Mouse (Mus musculus) megakaryocyte, adult 5-6 weeks (primary cell): ENCODE data around the gene Zbtb43. TPM values are rescaled to one million over a fixed set of nuclear protein-coding genes. Genes with fewer than 3 reads are reported as not detected.

ENCODE experiments used
- ATAC-seq: 2 replicates; pipeline ENCODE4 v1.8.0; 2016; ENCODE audit warnings: mild to moderate bottlenecking, inconsistent platforms; ENCODE audit not compliant: poor library complexity, severe bottlenecking
- total RNA-seq, 2 experiments: library from RNA; stranded (forward) in 1 of 2; stranded (reverse) in 1 of 2; fragments of 153-499, 151-499 nt in 1 of 2; fragments of 221-1000, 200-1000 nt in 1 of 2; gene quantifications; 2 replicates each; pipeline versions ENCODE4 v1.2.3 to v1.2.4; 2015 to 2017

Gene Zbtb43
- total RNA-seq, 2 experiments from 2014 or later, result 13.7 to 14.8 TPM

DNA sequence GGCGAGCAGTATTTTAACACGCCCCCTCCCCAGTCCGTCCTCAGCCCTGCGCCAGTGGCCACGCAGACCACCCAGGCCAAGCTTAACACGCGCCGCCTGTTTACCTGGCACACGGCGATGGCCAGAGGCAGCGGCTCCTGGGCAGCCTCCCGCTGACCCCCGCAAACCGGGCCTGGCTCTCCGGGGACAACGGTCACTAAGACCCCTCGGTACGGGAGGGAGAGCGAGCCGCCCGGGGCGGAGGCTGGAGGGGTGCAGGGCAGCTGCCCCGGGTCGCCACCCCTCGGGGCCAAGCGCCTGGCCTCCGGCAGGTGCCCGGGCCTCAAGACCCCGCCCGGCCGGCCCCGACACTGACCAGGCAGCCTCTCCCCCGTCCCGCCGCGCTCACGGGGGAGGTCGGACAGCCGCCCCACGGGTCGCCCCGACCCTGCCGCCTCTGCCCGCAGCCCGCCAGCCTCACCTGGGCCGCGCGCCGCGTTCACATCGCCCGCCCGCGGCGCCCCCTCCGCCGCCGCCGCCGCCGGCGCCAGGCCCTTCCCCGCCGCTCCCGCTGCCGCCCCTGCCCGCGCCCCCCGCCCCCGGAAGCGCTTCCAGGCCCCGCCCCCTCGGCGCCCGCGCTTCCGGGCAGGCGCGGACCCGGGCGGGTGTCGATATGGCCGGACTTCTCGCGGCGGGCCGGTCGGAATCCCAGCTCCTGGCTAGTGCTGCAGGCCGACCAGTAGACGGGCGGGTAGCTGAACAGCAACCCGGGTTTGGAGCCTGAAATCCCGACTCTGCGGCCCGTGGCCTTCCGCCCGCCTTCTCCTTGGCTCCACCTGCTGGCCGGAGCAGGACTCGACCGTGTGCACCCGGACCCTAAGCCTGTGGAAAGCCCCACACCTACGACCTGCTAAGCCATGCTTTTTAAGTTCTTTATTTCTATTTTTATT, 37.3 kb downstream of the Zbtb43 start, which contains the start of gene Zbtb34:
TSS of gene Zbtb34 (minus strand) at position 554 of the 929 bp plus-strand sequence.
- peak; percentile 75 for ATAC-seq

DNA sequence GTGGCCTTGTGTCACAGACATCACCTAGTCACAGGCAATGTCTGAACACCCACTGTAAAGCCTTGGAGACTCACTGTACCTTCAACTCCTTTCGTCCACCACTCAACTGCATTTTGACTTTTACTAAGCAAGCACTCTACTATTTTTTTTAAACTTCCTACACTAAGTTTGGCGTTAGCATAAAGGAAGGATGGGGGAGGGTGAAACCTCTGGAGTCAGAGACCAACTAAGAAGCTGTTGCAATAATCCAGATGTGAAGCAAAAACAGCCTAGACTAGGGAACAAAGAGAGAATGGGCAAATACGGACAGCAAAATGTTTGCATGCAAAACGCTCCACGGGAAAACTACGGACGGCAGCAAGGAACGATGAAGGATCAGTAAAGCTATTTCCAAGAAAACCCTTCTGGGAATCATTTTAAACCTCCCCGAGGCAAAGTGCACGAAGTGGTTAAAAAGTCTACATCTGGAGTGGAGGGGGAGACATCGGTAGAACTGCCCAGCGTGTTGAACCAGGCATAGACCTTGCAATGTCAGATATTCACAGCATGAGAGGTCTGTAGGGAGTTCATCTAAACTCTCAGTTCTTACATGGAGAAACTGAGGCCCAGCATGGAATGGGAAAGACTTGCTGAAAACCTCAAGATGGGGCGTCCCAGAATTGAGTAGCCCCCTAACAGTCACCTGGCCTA, 38.1 kb downstream of the Zbtb43 start:
- no peak for ATAC-seq

GRCm38 (mm10) chr2:33429339-33429738, 39.0 kb downstream of the Zbtb43 start:
- ATAC-seq, result peak; percentile 54

DNA sequence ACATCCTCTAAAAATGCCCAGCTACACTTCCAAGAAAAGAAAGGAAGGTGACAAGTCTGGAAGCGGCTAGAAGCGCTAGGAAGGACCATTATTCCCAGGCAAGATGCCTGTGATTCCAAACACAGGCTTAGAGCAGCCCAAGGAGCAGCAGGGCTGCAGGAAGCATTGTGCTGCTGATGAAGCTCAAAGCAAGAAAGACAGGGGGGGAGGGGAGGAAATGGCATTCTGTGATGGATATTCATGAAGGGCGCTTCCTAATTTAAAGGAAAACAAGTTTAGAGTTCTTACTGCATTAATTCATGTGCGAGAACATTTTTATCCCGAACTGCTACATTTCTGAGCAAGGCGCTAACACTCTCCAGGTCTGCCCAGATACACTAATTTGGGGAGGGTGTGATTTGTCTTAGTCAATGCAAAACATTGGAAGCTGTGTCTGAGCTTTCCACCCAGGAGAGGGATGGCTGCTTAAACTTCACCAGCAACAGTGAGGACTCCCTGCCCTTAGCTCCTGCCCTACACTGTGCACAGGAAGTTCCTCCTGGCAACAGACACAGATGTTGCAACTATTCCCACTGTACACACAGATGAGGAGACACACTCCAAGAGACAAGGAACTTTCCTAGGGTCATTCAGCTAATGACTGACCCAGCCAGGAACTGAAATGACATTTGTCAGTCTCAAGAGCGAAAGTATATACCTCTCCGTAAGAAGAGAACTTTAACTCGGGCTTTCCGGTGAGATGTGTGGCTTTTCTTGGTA, 41.5 kb downstream of the Zbtb43 start:
- ATAC-seq, result no peak

GRCm38 (mm10) chr2:33417454-33417853, 50.9 kb downstream of the Zbtb43 start:
- no peak for ATAC-seq

DNA sequence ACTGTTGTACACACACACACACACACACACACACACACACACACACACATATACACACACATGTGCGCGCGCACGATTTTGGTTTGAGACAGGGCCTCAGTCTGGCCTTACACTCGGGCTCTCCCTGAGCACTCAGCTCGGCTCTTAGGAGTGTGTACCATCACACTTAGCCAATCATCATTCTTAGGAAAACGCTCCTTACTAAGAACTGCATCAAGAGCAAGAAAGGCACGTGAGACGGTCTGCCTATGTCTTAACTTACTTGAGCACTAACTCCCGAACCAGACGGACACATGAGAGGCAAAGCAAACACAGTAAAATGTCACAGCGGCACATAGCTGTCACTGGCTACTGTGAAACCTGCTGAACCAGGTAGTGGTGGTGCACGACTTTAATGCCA, 54.3 kb downstream of the Zbtb43 start:
- ATAC-seq, result no peak

DNA sequence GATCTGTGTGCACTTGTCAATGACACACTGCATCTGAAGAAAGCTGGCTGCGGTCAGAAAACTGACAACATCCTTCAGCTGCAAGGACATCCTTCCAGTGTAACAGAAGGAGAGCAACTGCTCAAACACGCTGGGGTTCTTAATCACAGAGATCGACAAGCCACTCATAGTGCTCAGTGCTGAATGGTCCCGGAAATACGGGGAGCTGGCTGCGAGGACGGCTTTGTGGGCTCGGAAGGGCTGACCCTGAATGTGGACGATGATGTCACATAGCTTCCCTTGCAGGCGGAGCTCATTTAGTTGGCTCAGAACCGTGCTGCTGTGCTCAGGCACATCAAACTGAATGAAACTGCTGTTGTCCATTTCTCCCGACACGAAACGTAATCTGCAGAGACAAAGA, 56.2 kb downstream of the Zbtb43 start:
- no peak for ATAC-seq

GRCm38 (mm10) chr2:33403511-33404003, 64.8 kb downstream of the Zbtb43 start:
- peak; percentile 87 for ATAC-seq

GRCm38 (mm10) chr2:33402638-33403037, 65.7 kb downstream of the Zbtb43 start:
- ATAC-seq, result no peak

- peak; percentile 60 for ATAC-seq
These were observed 66.1 kb downstream of the Zbtb43 start for GRCm38 (mm10) chr2:33402236-33402635.

GRCm38 (mm10) chr2:33401217-33401616, 67.1 kb downstream of the Zbtb43 start:
- no peak for ATAC-seq

DNA sequence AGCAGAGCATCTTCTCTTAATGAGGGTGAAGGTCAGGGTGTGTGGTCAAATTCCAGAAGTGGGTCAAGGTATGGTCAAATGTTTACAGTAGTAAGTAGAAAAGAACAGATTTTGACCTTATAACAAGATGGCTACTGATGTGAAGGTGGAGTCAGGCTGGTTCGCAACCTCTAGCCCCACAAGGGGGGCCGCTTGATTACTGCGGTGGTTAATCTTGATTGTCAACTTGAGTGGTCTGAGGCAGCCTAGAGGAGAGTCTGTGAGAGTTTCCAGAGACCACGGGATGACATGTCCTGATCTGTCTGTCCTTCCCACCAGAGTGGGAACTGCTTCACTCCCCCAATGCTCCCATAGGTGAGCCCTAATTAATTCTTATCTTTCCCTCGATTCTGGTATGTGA, 67.8 kb downstream of the Zbtb43 start:
- no peak for ATAC-seq

Other genes starting within 250 kb of the Zbtb43 start
- 6.2 and 7.6 TPM in 2 replicates for gene Ralgps1, start 97.1 kb downstream of the Zbtb43 start, total RNA-seq (2015)
- 2.0 and 2.7 TPM in 2 replicates for gene Ralgps1, start 97.1 kb downstream of the Zbtb43 start, total RNA-seq (2017)
- gene Zbtb34, start 37.2 kb downstream of the Zbtb43 start, total RNA-seq (2015), result 21.1 and 23.7 TPM in 2 replicates
- gene Zbtb34, start 37.2 kb downstream of the Zbtb43 start, total RNA-seq (2017), result 8.1 and 8.9 TPM in 2 replicates
- gene Lmx1b, start 172.0 kb upstream of the Zbtb43 start, total RNA-seq (2015), result not detected in 2 replicates
- not detected in 2 replicates for gene Lmx1b, start 172.0 kb upstream of the Zbtb43 start, total RNA-seq (2017)